In genomic region chr16:5627117-5627909, GRCm38 (mm10) we compare ENCODE assay signal across 15 mouse cellular contexts.
"Had no signal": no experiment of that assay in that cellular context is flagged by ENCODE, and none has a peak within 500 bp of the region (broad histone marks: within the 10 kb centered on the region; RNA-seq: fewer than 3 reads in every experiment).

No protein-coding gene starts in this region.

- H3K9ac ChIP-seq: kidney, embryonic 15.5 days; limb, embryonic 12.5 days; liver, embryonic 14.5 days; neural tube, embryonic 15.5 days had no signal

- DNase-seq: liver; lung, adult 18-20 months; lung, postnatal 4 days; midbrain, embryonic 14.5 days; right cerebral cortex, adult 18-20 months; right cerebral cortex, postnatal 25 days; thymus, postnatal 4 days had no signal

- H3K4me3 ChIP-seq: kidney, embryonic 15.5 days; layer of hippocampus, adult 2 months; limb, embryonic 12.5 days; midbrain, embryonic 10.5 days; myocyte; neural tube, embryonic 15.5 days had no signal

- H3K4me2 ChIP-seq: kidney, embryonic 15.5 days; limb, embryonic 12.5 days; neural tube, embryonic 15.5 days had no signal

- H3K9me3 ChIP-seq: kidney, embryonic 15.5 days; limb, embryonic 12.5 days; midbrain, embryonic 10.5 days; neural tube, embryonic 15.5 days had no signal

- H3K27me3 ChIP-seq: kidney, embryonic 15.5 days; limb, embryonic 12.5 days; neural tube, embryonic 15.5 days had no signal

- H3K36me3 ChIP-seq: kidney, embryonic 15.5 days; limb, embryonic 12.5 days; midbrain, embryonic 10.5 days; neural tube, embryonic 15.5 days had no signal

- H3K27ac ChIP-seq: layer of hippocampus, adult 2 months; limb, embryonic 12.5 days; liver, embryonic 14.5 days; midbrain, embryonic 10.5 days; neural tube, embryonic 15.5 days had no signal

- ATAC-seq: lung, postnatal 0 days had no signal

- H3K4me1 ChIP-seq: midbrain, embryonic 10.5 days had no signal
